9 mouse cellular contexts compared by ENCODE assay signal in genomic region chr6:149188925-149189257, GRCm38 (mm10). TPM values are rescaled to one million over a fixed set of nuclear protein-coding genes. Genes with fewer than 3 reads are reported as not detected.
DNase-seq lines count a peak whose midpoint lies in the region; ATAC-seq and TF ChIP-seq lines count a peak whose summit lies in the region.
"Had no signal": no experiment of that assay in that cellular context is flagged by ENCODE, and none has a peak within 500 bp of the region (broad histone marks: within the 10 kb centered on the region; RNA-seq: fewer than 3 reads in every experiment).

No protein-coding gene starts in this region.

- H3K4me2 ChIP-seq in limb, embryonic 14.5 days (replicated peaks; ENCODE audit: low read depth, low read length, severe bottlenecking), result peak overlapping the region; percentile 68
- peak overlapping the region; percentile 58 for H3K4me2 ChIP-seq in stomach, embryonic 15.5 days

- ATAC-seq in erythroblast, adult 5-6 weeks (replicated peaks; ENCODE audit: low FRiP score, poor library complexity, severe bottlenecking), result no peak
- peak; percentile 54; the same call in 1 of the 2 replicates for ATAC-seq in limb, embryonic 14.5 days (ENCODE audit: low FRiP score, low read depth)
- no peak; the same call in 1 of the 2 replicates for ATAC-seq in stomach, embryonic 15.5 days (ENCODE audit: insufficient read depth, low FRiP score, low read depth)

- TF ChIP-seq POLR2A in spleen, adult 2 months (IDR thresholded peaks at IDR 0.05; ENCODE audit: low read depth, low read length), result no peak
- no peak for TF ChIP-seq POLR2A in limb, embryonic 14.5 days (IDR thresholded peaks at IDR 0.05; ENCODE audit: borderline replicate concordance, extremely low read depth, insufficient read depth, insufficient read length)

- no peaks in the 10 kb centered on the region for H3K27me3 ChIP-seq in erythroblast, embryonic 14.5 days (ENCODE audit: control insufficient read depth)
- H3K27me3 ChIP-seq in spleen, adult 2 months (ENCODE audit: control insufficient read depth, insufficient read depth, low read length), result no peaks in the 10 kb centered on the region
- H3K27me3 ChIP-seq in limb, embryonic 14.5 days (ENCODE audit: control insufficient read depth, insufficient read depth, low read length), result no peaks in the 10 kb centered on the region
- H3K27me3 ChIP-seq in stomach, embryonic 15.5 days (replicated peaks), result no peaks in the 10 kb centered on the region

- peak overlapping the region; percentile 70 for H3K4me3 ChIP-seq in erythroblast, embryonic 14.5 days (replicated peaks)
- H3K4me3 ChIP-seq in spleen, adult 2 months (ENCODE audit: extremely low read depth, insufficient read depth, insufficient read length), result peak overlapping the region; percentile 59
- H3K4me3 ChIP-seq in limb, embryonic 14.5 days (replicated peaks; ENCODE audit: low read length), result peak overlapping the region; percentile 82
- peak overlapping the region; percentile 86 for H3K4me3 ChIP-seq in stomach, embryonic 15.5 days (replicated peaks)

- H3K27ac ChIP-seq in spleen, adult 2 months (ENCODE audit: insufficient read depth, low read length), result peak overlapping the region; percentile 49
- H3K27ac ChIP-seq in limb, embryonic 14.5 days (replicated peaks; ENCODE audit: low read depth, low read length), result peak overlapping the region; percentile 90
- peak overlapping the region; percentile 59; the same call in 1 of the 2 replicates for H3K27ac ChIP-seq in stomach, embryonic 15.5 days

- DNase-seq in spleen, adult 2 months (ENCODE audit: low read depth in 1 of 2, low spot score in 2 of 2), result no peak
- DNase-seq in spleen, postnatal 10 days (ENCODE audit: low spot score in 2 of 2), result no peak
- DNase-seq in limb, embryonic 14.5 days (ENCODE audit: low spot score), result no peak
- DNase-seq in cerebellum, adult 11 months, result no peak
- no peak for DNase-seq in frontal cortex, postnatal 25 days (ENCODE audit: low spot score in 2 of 2)

- TF ChIP-seq CTCF in spleen, adult 2 months (IDR thresholded peaks at IDR 0.05; ENCODE audit: extremely low read depth, insufficient read depth, insufficient read length, insufficient replicate concordance), result no peak

- peaks cover 7% of the 10 kb centered on the region; the same call in 1 of the 2 replicates for H3K9me3 ChIP-seq in erythroblast, embryonic 14.5 days (ENCODE audit: control insufficient read depth, low read length)
- H3K9me3 ChIP-seq in limb, embryonic 14.5 days (ENCODE audit: control insufficient read depth, low read length), result no peaks in the 10 kb centered on the region
- H3K9me3 ChIP-seq in stomach, embryonic 15.5 days, result no peaks in the 10 kb centered on the region

- H3K4me1 ChIP-seq in erythroblast, embryonic 14.5 days (ENCODE audit: control insufficient read depth), result peaks cover 56% of the 10 kb centered on the region
- peaks cover 8% of the 10 kb centered on the region for H3K4me1 ChIP-seq in spleen, adult 2 months (ENCODE audit: control insufficient read depth, insufficient read depth, insufficient read length)
- peaks cover 12% of the 10 kb centered on the region for H3K4me1 ChIP-seq in limb, embryonic 14.5 days (ENCODE audit: control insufficient read depth, insufficient read depth, low read length)
- peaks cover 4% of the 10 kb centered on the region; the same call in 1 of the 2 replicates for H3K4me1 ChIP-seq in stomach, embryonic 15.5 days

- no peaks in the 10 kb centered on the region for H3K36me3 ChIP-seq in erythroblast, embryonic 14.5 days (ENCODE audit: control insufficient read depth)
- no peaks in the 10 kb centered on the region; the same call in 1 of the 2 replicates for H3K36me3 ChIP-seq in spleen, adult 2 months (ENCODE audit: control insufficient read depth, insufficient read depth, low read length)
- H3K36me3 ChIP-seq in limb, embryonic 14.5 days (ENCODE audit: control insufficient read depth, insufficient read depth, low read length), result peaks cover 5% of the 10 kb centered on the region; the same call in 1 of the 2 replicates
- peaks cover 6% of the 10 kb centered on the region; the same call in 1 of the 2 replicates for H3K36me3 ChIP-seq in stomach, embryonic 15.5 days

- H3K9ac ChIP-seq in limb, embryonic 14.5 days (ENCODE audit: low read depth, low read length, severe bottlenecking), result peak overlapping the region; percentile 95
- no peak overlapping the region for H3K9ac ChIP-seq in stomach, embryonic 15.5 days

- 32% methylated on average over 8 of the region's 8 CpGs for WGBS in spleen, adult 2 months
- 36% methylated on average over 8 of the region's 8 CpGs for WGBS in limb, embryonic 14.5 days
- WGBS in stomach, embryonic 15.5 days, result 32% methylated on average over 8 of the region's 8 CpGs

RNA-seq across cellular contexts. Expression of gene Amn1, which starts 0.4 kb away (rescaled TPM):
- polyA plus RNA-seq in erythroblast, embryonic 14.5 days (2012), result 0.16 and 0.22 TPM in 2 replicates
- total RNA-seq in erythroblast, adult 5-6 weeks (2015; ENCODE audit: low replicate concordance), result 19.4 and 26.5 TPM in 2 replicates
- 11.9 and 14.4 TPM in 2 replicates for total RNA-seq in erythroblast, adult 5-6 weeks (2017; ENCODE audit: low replicate concordance)
- 4.7 and 5.3 TPM in 2 replicates for polyA plus RNA-seq in spleen, adult 2 months (2012; rRNA removed)
- 22.2 and 23.2 TPM in 2 replicates for polyA plus RNA-seq in limb, embryonic 14.5 days (2012; rRNA removed)
- polyA plus RNA-seq in limb, embryonic 14.5 days (2014; fragmentation: Nextera tagmentation; extraction: Ambion mirVana), result 31.1 and 34.8 TPM in 2 replicates
- 28.2 and 28.8 TPM in 2 replicates for polyA plus RNA-seq in stomach, embryonic 15.5 days (2015; fragmentation: Nextera tagmentation; extraction: Ambion mirVana)

RNA-seq across cellular contexts. Expression of gene Etfbkmt, which starts 49.2 kb away (rescaled TPM):
- polyA plus RNA-seq in erythroblast, embryonic 14.5 days (2012), result 0.11 and 0.18 TPM in 2 replicates
- 37.7 and 39.5 TPM in 2 replicates for total RNA-seq in erythroblast, adult 5-6 weeks (2015; ENCODE audit: low replicate concordance)
- 35.9 and 48.9 TPM in 2 replicates for total RNA-seq in erythroblast, adult 5-6 weeks (2017; ENCODE audit: low replicate concordance)
- 3.0 and 4.5 TPM in 2 replicates for polyA plus RNA-seq in spleen, adult 2 months (2012; rRNA removed)
- 13.5 and 15.0 TPM in 2 replicates for polyA plus RNA-seq in limb, embryonic 14.5 days (2012; rRNA removed)
- polyA plus RNA-seq in limb, embryonic 14.5 days (2014; fragmentation: Nextera tagmentation; extraction: Ambion mirVana), result 10.4 and 12.1 TPM in 2 replicates
- 16.7 and 20.4 TPM in 2 replicates for polyA plus RNA-seq in stomach, embryonic 15.5 days (2015; fragmentation: Nextera tagmentation; extraction: Ambion mirVana)

RNA-seq across cellular contexts. Expression of gene Gm10203, which starts 58.9 kb away (rescaled TPM):
- polyA plus RNA-seq in erythroblast, embryonic 14.5 days (2012), result not detected in 2 replicates
- not detected in 2 replicates for total RNA-seq in erythroblast, adult 5-6 weeks (2015; ENCODE audit: low replicate concordance)
- total RNA-seq in erythroblast, adult 5-6 weeks (2017; ENCODE audit: low replicate concordance), result not detected in 2 replicates
- polyA plus RNA-seq in spleen, adult 2 months (2012; rRNA removed), result not detected in 2 replicates
- not detected in 2 replicates for polyA plus RNA-seq in limb, embryonic 14.5 days (2012; rRNA removed)
- not detected in 2 replicates for polyA plus RNA-seq in limb, embryonic 14.5 days (2014; fragmentation: Nextera tagmentation; extraction: Ambion mirVana)
- polyA plus RNA-seq in stomach, embryonic 15.5 days (2015; fragmentation: Nextera tagmentation; extraction: Ambion mirVana), result not detected in 2 replicates
- total RNA-seq: left cerebral cortex, postnatal 36 days had no signal
